Mouse (Mus musculus): Measurements from ENCODE around the gene Cylc1. TPM values are rescaled to one million over a fixed set of nuclear protein-coding genes. Genes with fewer than 3 reads are reported as not detected.

Gene Cylc1
- not detected in 2 replicates for polyA plus RNA-seq (2014; fragmentation: Nextera tagmentation; extraction: Ambion mirVana)

DNA sequence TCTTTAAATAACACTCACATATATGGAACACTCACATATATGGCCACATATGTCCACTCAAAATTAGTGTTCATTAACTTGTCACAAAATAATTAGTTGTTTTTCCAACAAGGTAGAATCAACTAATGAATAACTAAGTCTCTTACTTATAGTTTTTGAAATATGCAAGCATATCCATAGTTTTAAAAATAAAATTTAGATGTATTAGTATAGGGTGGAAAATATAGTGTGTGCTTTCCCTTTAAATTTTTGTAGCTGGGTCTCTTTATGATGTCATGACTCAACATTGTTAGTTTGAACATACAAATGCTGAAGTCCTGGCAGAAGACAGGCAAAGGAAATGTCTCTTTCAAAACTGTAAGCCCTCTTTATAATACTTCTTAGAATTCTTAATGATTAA lies at the start of gene Cylc1:
Gene Cylc1 (plus strand): TSS at position 301 of the 400 bp plus-strand sequence.
- Histone ChIP-seq H3K9me3 (ENCODE audit: control insufficient read depth, low read length) (no peaks in the 10 kb centered on the region), H3K27ac (replicated peaks; ENCODE audit: low read depth, low read length) (no peak within 1 kb of the TSS), H3K4me2 (ENCODE audit: low read length) (no peak within 1 kb of the TSS), H3K27me3 (ENCODE audit: control insufficient read depth, insufficient read depth, low read length) (no peaks in the 10 kb centered on the region), H3K4me3 (replicated peaks; ENCODE audit: low read depth, low read length) (no peak within 1 kb of the TSS), H3K4me1 (ENCODE audit: control insufficient read depth, insufficient read depth, low read length) (no peaks in the 10 kb centered on the region), H3K9ac (replicated peaks; ENCODE audit: low read length) (no peak within 1 kb of the TSS), H3K36me3 (ENCODE audit: control insufficient read depth, insufficient read depth, low read length) (no peaks in the 10 kb centered on the region)
- ATAC-seq (ENCODE audit: low FRiP score, low TSS enrichment) (no peak), DNase-seq (no peak)

DNA sequence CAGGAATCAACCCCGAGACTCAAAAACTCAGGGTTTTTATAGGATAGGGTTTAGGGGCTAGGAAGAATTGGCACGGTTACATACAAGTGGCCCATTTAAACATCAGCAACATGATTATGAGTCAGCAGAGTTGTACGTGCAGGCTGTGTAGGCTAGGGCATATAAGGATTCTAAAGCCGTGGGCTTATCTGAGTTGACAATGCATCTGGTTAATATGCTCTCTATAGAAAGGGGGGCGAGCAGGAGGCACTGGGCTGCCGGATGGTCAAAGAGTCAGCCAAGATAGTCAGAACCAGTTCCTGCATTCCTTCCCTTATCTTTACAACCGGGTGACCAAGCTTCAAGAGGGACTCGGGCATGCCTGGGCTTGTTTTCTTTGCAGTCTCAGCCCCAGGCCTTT lies 31.5 kb upstream of the Cylc1 start:
- no peaks in the 10 kb centered on the region for H3K9me3 ChIP-seq (ENCODE audit: control insufficient read depth, low read length)
- 89% methylated on average over 8 of the region's 8 CpGs for WGBS
- H3K4me1 ChIP-seq (ENCODE audit: control insufficient read depth, insufficient read depth, low read length) = no peaks in the 10 kb centered on the region
- no peak overlapping the region for H3K4me2 ChIP-seq (ENCODE audit: low read length)
- DNase-seq (no peak), ATAC-seq (ENCODE audit: low FRiP score, low TSS enrichment) (no peak)
- no peak overlapping the region for H3K9ac ChIP-seq (replicated peaks; ENCODE audit: low read length)
- no peaks in the 10 kb centered on the region for H3K36me3 ChIP-seq (ENCODE audit: control insufficient read depth, insufficient read depth, low read length)
- no peaks in the 10 kb centered on the region for H3K27me3 ChIP-seq (ENCODE audit: control insufficient read depth, insufficient read depth, low read length)
- H3K4me3 ChIP-seq (replicated peaks; ENCODE audit: low read depth, low read length) = no peak overlapping the region
- no peak overlapping the region for H3K27ac ChIP-seq (replicated peaks; ENCODE audit: low read depth, low read length)

DNA sequence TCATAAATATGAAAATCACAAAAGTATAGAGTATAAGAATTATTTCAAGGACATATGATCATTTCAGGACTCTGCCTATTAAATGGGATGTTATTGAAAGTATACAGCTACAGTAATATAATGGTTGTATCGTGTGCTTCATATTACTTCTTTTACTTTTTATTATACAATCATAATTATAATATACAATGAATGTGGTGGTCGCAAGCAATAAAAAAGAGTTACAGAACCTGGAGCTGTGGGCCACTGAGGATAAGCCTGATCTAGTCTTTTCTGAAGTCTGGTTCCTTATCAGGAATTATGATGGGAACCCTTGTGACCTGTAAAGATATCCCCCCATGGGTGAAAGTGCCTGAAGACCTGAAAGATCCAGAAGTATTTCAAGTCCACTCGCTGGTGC lies 57.8 kb downstream of the Cylc1 start, which contains the start of gene Gm10112:
Gene Gm10112 (plus strand): TSS at position 301 of the 400 bp plus-strand sequence.
- Histone ChIP-seq H3K4me2 (ENCODE audit: low read length) (no peak within 1 kb of the TSS), H3K27ac (replicated peaks; ENCODE audit: low read depth, low read length) (no peak within 1 kb of the TSS), H3K27me3 (ENCODE audit: control insufficient read depth, insufficient read depth, low read length) (no peaks in the 10 kb centered on the region), H3K4me3 (replicated peaks; ENCODE audit: low read depth, low read length) (no peak within 1 kb of the TSS), H3K9me3 (ENCODE audit: control insufficient read depth, low read length) (no peaks in the 10 kb centered on the region), H3K9ac (replicated peaks; ENCODE audit: low read length) (no peak within 1 kb of the TSS), H3K36me3 (ENCODE audit: control insufficient read depth, insufficient read depth, low read length) (no peaks in the 10 kb centered on the region), H3K4me1 (ENCODE audit: control insufficient read depth, insufficient read depth, low read length) (no peaks in the 10 kb centered on the region)
- WGBS = 92% methylated on average over 3 of the region's 3 CpGs
- ATAC-seq (ENCODE audit: low FRiP score, low TSS enrichment) (no peak), DNase-seq (no peak)

Other genes with a start within 250 kb of the Cylc1 start
- gene Gm10112, start 57.9 kb downstream of the Cylc1 start, polyA plus RNA-seq (2014; fragmentation: Nextera tagmentation; extraction: Ambion mirVana) = not detected in 2 replicates